Mouse (Mus musculus): ENCODE measurements around the gene Grk3. TPM values are rescaled to one million over a fixed set of nuclear protein-coding genes. Genes with fewer than 3 reads are reported as not detected.
A peak's percentile ranks its signal among the peaks of the same experiment; 100 is the strongest.

The Grk3 gene
- polyA plus RNA-seq, 1 experiment, result 40.2 TPM

- Histone ChIP-seq H3K4me3 (ENCODE audit: insufficient read depth, low read depth, low read length) (no peak overlapping the region), H3K4me1 (ENCODE audit: control insufficient read depth, insufficient read depth, insufficient read length, low read length) (no peaks in the 10 kb centered on the region), H3K27ac (replicated peaks; ENCODE audit: low read depth, low read length) (no peak overlapping the region)
Measured at GRCm38 (mm10) chr5:112979710-112980109, 35.9 kb downstream of the Grk3 start.

DNA sequence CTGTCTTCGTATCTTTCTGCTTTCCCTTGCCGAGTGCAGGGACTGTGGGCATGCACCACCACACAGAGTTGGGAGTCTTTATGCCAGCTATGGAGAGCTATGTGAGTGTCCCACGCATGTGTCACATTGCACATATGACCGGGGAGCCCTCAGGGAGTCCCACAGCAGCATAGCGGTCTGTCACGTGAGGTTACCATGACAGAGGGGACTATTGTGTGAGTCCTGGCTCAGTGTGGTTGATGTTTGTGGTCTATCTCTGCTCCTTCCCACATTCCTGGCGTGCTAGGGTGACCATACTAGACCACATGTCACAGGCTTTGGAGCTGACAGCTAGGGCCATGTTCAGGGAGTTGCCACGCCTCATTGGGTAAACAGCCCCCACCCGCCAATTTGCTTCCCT lies 36.4 kb downstream of the Grk3 start:
- no peaks in the 10 kb centered on the region for H3K4me1 ChIP-seq (ENCODE audit: control insufficient read depth, insufficient read depth, insufficient read length, low read length)
- H3K4me3 ChIP-seq (ENCODE audit: insufficient read depth, low read depth, low read length), result no peak overlapping the region
- no peak overlapping the region for H3K27ac ChIP-seq (replicated peaks; ENCODE audit: low read depth, low read length)

DNA sequence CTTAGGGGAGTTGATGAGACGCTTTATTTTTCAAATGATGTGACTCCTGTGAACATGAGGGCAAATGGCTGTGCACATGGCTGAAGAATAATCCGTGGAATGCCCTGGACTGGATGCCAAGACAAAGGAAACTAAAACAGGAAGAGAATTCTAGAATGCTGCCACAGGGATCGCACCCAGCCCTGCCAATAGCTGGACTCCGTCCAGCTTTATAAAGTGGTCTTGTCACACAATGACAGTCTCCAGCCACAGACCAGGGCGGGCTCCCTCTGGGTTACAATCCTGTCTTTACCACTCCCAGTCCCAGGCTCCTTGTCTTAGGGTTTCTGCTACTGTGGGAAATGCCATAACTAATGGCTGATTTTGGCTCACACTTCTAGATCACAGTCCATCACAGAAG lies 38.5 kb downstream of the Grk3 start:
- no peak overlapping the region for H3K4me3 ChIP-seq (ENCODE audit: insufficient read depth, low read depth, low read length)
- no peak overlapping the region for H3K27ac ChIP-seq (replicated peaks; ENCODE audit: low read depth, low read length)
- H3K4me1 ChIP-seq (ENCODE audit: control insufficient read depth, insufficient read depth, insufficient read length, low read length), result no peaks in the 10 kb centered on the region

- Histone ChIP-seq H3K4me1 (ENCODE audit: control insufficient read depth, insufficient read depth, insufficient read length, low read length) (peaks cover 7% of the 10 kb centered on the region; the same call in 1 of the 2 replicates), H3K27ac (replicated peaks; ENCODE audit: low read depth, low read length) (no peak overlapping the region), H3K4me3 (ENCODE audit: insufficient read depth, low read depth, low read length) (no peak overlapping the region)
Measured at GRCm38 (mm10) chr5:112973596-112973995, 42.0 kb downstream of the Grk3 start.

GRCm38 (mm10) chr5:112972297-112972696 lies 43.3 kb downstream of the Grk3 start:
- H3K4me1 ChIP-seq (ENCODE audit: control insufficient read depth, insufficient read depth, insufficient read length, low read length), result peaks cover 7% of the 10 kb centered on the region; the same call in 1 of the 2 replicates
- H3K4me3 ChIP-seq (ENCODE audit: insufficient read depth, low read depth, low read length), result no peak overlapping the region
- no peak overlapping the region for H3K27ac ChIP-seq (replicated peaks; ENCODE audit: low read depth, low read length)

DNA sequence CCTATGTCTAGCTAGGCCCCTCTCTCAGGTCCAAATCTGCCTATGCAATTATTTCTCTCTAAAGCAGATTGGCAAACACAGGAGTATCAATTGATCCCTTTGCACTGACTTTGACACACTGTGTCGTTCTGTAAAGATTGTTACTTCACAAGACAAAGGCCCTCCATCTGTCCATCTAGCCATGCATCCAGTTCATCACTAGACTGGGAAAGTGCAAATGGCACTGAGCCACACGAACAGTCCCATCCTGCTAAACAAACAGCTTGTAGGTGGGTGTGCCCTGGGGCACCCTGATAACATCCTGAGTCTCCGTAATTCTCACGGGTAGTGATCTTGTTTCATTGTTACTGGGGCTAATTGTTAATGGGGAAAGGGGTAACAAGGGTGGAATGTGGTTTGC lies 52.1 kb downstream of the Grk3 start:
- Histone ChIP-seq H3K4me1 (ENCODE audit: control insufficient read depth, insufficient read depth, insufficient read length, low read length) (0 out of 2 replicates have a peak, but pooled peaks cover 2% of the 10 kb centered on the region), H3K27ac (replicated peaks; ENCODE audit: low read depth, low read length) (no peak overlapping the region), H3K4me3 (ENCODE audit: insufficient read depth, low read depth, low read length) (no peak overlapping the region)

DNA sequence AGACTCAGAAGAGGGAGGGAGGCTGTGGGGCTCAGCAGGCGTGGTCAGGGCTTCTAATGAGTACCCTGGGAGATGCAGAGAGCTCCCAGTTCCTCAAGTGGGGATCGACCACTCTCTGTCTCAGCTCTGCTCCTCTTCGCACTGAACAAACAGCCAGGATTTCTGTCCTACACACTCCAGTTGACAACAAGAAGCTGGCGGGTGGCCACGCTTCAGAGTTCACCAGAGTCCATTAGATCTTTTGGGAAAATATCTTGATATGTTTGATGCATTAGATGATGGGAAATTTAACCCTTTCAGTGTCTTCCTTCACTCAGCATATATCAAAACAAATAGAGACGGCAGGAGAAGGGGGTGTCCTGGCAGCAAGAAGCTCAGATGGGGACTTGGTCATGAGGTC lies 53.4 kb downstream of the Grk3 start:
- H3K4me1 ChIP-seq (ENCODE audit: control insufficient read depth, insufficient read depth, insufficient read length, low read length), result 0 out of 2 replicates have a peak, but pooled peaks cover 2% of the 10 kb centered on the region

GRCm38 (mm10) chr5:112960911-112961310 lies 54.7 kb downstream of the Grk3 start:
- Histone ChIP-seq H3K4me1 (ENCODE audit: control insufficient read depth, insufficient read depth, insufficient read length, low read length) (0 out of 2 replicates have a peak, but pooled peaks cover 2% of the 10 kb centered on the region), H3K4me3 (ENCODE audit: insufficient read depth, low read depth, low read length) (no peak overlapping the region), H3K27ac (replicated peaks; ENCODE audit: low read depth, low read length) (no peak overlapping the region)

More for the DNA sequence above, 53.4 kb downstream of the Grk3 start:
- no peak overlapping the region for H3K4me3 ChIP-seq (ENCODE audit: insufficient read depth, low read depth, low read length)
- H3K27ac ChIP-seq (replicated peaks; ENCODE audit: low read depth, low read length), result no peak overlapping the region

GRCm38 (mm10) chr5:112958293-112958692 lies 57.3 kb downstream of the Grk3 start:
- Histone ChIP-seq H3K27ac (replicated peaks; ENCODE audit: low read depth, low read length) (no peak overlapping the region), H3K4me3 (ENCODE audit: insufficient read depth, low read depth, low read length) (no peak overlapping the region), H3K4me1 (ENCODE audit: control insufficient read depth, insufficient read depth, insufficient read length, low read length) (0 out of 2 replicates have a peak, but pooled peaks cover 2% of the 10 kb centered on the region)

DNA sequence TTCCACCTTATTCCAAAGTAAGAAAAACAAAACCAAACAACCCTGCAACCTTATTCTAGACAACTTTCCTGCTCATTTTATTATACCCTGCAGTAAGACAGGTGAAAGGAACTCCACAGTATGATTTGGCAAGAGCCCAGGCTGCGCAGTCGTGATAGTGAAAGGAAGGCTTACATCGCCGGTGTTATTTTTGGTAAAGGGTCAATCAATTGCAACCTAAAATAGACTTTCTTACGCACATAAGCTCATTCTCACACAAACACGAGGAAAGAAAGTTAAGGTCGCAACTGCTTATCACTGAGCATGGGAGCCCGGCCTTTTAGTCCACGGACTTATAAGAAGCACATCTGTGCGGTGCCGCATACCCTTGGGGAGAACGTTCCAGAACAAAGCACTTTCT lies 58.8 kb downstream of the Grk3 start:
- H3K4me1 ChIP-seq (ENCODE audit: control insufficient read depth, insufficient read depth, insufficient read length, low read length), result 0 out of 2 replicates have a peak, but pooled peaks cover under 1% of the 10 kb centered on the region
- no peak overlapping the region for H3K4me3 ChIP-seq (ENCODE audit: insufficient read depth, low read depth, low read length)
- H3K27ac ChIP-seq (replicated peaks; ENCODE audit: low read depth, low read length), result no peak overlapping the region

- Histone ChIP-seq H3K27ac (replicated peaks; ENCODE audit: low read depth, low read length) (no peak overlapping the region), H3K4me3 (ENCODE audit: insufficient read depth, low read depth, low read length) (no peak overlapping the region), H3K4me1 (ENCODE audit: control insufficient read depth, insufficient read depth, insufficient read length, low read length) (no peaks in the 10 kb centered on the region)
Measured at GRCm38 (mm10) chr5:112956368-112956767, 59.2 kb downstream of the Grk3 start.

- Histone ChIP-seq H3K27ac (replicated peaks; ENCODE audit: low read depth, low read length) (0 out of 2 replicates have a peak overlapping the region, but pooled peaks have one; percentile 5), H3K4me3 (ENCODE audit: insufficient read depth, low read depth, low read length) (no peak overlapping the region)
Measured at GRCm38 (mm10) chr5:112950847-112951246, 64.7 kb downstream of the Grk3 start.

GRCm38 (mm10) chr5:112945925-112946324 lies 69.7 kb downstream of the Grk3 start:
- H3K4me3 ChIP-seq (ENCODE audit: insufficient read depth, low read depth, low read length), result no peak overlapping the region
- H3K27ac ChIP-seq (replicated peaks; ENCODE audit: low read depth, low read length), result no peak overlapping the region
- H3K4me1 ChIP-seq (ENCODE audit: control insufficient read depth, insufficient read depth, insufficient read length, low read length), result no peaks in the 10 kb centered on the region

More at GRCm38 (mm10) chr5:112950847-112951246, 64.7 kb downstream of the Grk3 start:
- H3K4me1 ChIP-seq (ENCODE audit: control insufficient read depth, insufficient read depth, insufficient read length, low read length), result no peaks in the 10 kb centered on the region

DNA sequence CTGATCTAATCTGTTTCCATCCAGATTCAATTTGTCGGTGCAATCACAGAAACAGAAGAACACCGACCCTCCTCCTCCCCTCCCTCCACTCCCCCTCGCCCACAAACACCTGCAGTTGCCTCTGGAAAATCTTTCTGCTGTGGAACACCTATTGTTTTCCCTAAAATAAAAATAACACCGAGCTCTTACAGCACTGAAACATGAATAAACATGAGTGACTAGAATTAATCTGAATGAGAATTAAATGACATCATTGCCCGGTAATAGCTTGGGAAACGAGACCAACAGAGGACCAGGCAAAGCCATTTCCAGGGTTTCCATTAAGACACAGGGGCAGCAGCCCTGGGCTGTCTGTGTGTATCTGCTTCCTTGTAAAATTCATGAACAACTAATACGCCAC lies 73.3 kb downstream of the Grk3 start:
- Histone ChIP-seq H3K4me3 (ENCODE audit: insufficient read depth, low read depth, low read length) (no peak overlapping the region), H3K27ac (replicated peaks; ENCODE audit: low read depth, low read length) (no peak overlapping the region), H3K4me1 (ENCODE audit: control insufficient read depth, insufficient read depth, insufficient read length, low read length) (no peaks in the 10 kb centered on the region)

DNA sequence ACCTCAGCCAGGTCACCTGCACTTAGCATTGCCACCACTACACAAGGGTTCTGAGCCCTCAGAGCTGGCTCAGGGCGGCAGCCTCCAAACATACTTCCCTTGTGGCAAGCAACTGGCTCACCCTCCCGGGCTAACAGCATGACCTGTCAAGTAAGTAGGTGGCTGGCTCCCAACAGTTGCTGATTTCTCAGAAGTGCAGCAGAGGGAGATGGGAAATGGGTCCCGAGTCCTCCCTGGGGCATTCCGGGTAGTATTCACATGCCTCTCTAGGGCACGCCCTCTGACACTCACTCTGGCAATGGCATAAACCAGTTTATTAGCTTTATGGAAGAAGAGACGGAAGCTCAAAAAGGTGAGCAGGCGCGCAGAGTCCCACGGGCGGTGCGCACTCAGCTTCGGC lies 74.6 kb downstream of the Grk3 start:
- no peaks in the 10 kb centered on the region for H3K4me1 ChIP-seq (ENCODE audit: control insufficient read depth, insufficient read depth, insufficient read length, low read length)
- no peak overlapping the region for H3K27ac ChIP-seq (replicated peaks; ENCODE audit: low read depth, low read length)
- H3K4me3 ChIP-seq (ENCODE audit: insufficient read depth, low read depth, low read length), result no peak overlapping the region

- Histone ChIP-seq H3K27ac (replicated peaks; ENCODE audit: low read depth, low read length) (no peak overlapping the region), H3K4me1 (ENCODE audit: control insufficient read depth, insufficient read depth, insufficient read length, low read length) (no peaks in the 10 kb centered on the region), H3K4me3 (ENCODE audit: insufficient read depth, low read depth, low read length) (no peak overlapping the region)
Measured at GRCm38 (mm10) chr5:112936632-112937031, 79.0 kb downstream of the Grk3 start.
